Mouse (Mus musculus) embryonic fibroblast, embryonic 13.5 days (primary cell): Measurements from ENCODE around the gene Topbp1.

Source experiments
- CTCF ChIP-seq: IDR thresholded peaks from 2 replicates; pipeline ENCODE4 v1.5.1; 2011; ENCODE audit warnings: mild to moderate bottlenecking, control low read depth, low read length, moderate library complexity, borderline replicate concordance; ENCODE audit not compliant: insufficient read depth
- POLR2A ChIP-seq: IDR thresholded peaks from 2 replicates; pipeline ENCODE4 v1.6.1; 2011; ENCODE audit warnings: low read depth, mild to moderate bottlenecking, control low read depth, low read length, moderate library complexity

DNA sequence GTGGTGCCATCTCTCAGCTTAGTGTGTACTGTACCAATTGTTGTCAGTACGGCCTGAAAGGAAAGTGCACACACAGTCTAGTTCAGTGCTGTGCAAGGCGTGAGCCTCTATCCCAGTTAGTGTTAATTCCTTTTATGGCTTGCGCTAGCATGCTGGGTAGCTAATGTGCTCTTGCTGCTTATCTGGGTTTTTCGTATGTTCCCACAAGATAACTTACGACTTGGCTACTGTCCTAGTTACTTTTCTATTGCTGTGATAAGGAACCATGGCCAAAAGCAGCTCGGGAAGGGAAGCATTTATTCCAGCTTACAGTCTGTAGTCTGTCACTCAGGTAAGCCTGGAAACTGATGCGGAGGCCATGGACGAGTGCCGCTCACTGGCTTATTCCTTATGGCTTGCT, 21.4 kb downstream of the Topbp1 start:
- TF ChIP-seq POLR2A (no peak), CTCF (no peak)
